Mouse (Mus musculus) intestine, embryonic 14.5 days (tissue): ENCODE measurements at regions not wholly inside any gene's neighbourhood (a gene's known extent, or its start where the extent isn't known, plus 50 kb on each side); places are given as distances from the start of the nearest gene placed in this dataset.
A peak's percentile ranks its signal among the peaks of the same experiment; 100 is the strongest.

Experiments
- ATAC-seq: fragments of 200-750 bp; cut with Nextera tagmentation; replicated peaks from 2 replicates; pipeline ENCODE4 v1.8.0; 2017; ENCODE audit warnings: low read depth, moderate number of reproducible peaks, moderate TSS enrichment, moderate library complexity; ENCODE audit not compliant: low FRiP score, low TSS enrichment
- DNase-seq: peaks from one replicate; pipeline ENCODE4 v3.0.0-alpha.2; 2018; ENCODE audit warnings: low spot score
- H3K27ac ChIP-seq: fragments of 300-500 bp; sonication (generic); 2 replicates; pipeline ENCODE4 v1.5.1; 2014; ENCODE audit warnings: low read depth, mild to moderate bottlenecking, control low read depth
- H3K27me3 ChIP-seq: fragments of 300-500 bp; sonication (generic); replicated peaks from 2 replicates; pipeline ENCODE4 v1.6.1; 2014; ENCODE audit warnings: low read length, control low read depth; ENCODE audit not compliant: control insufficient read depth, insufficient read depth
- H3K36me3 ChIP-seq: fragments of 300-500 bp; sonication (generic); 2 replicates; pipeline ENCODE4 v1.6.1; 2014; ENCODE audit warnings: low read length, control low read depth; ENCODE audit not compliant: control insufficient read depth, insufficient read depth
- H3K4me1 ChIP-seq: fragments of 300-500 bp; sonication (generic); replicated peaks from 2 replicates; pipeline ENCODE4 v1.6.1; 2014; ENCODE audit warnings: low read length, control low read depth, mixed read lengths; ENCODE audit not compliant: control insufficient read depth, insufficient read depth
- H3K4me2 ChIP-seq: fragments of 300-500 bp; sonication (generic); 2 replicates; pipeline ENCODE4 v1.6.1; 2014; ENCODE audit warnings: low read length
- H3K4me3 ChIP-seq: fragments of 300-500 bp; sonication (generic); 2 replicates; pipeline ENCODE4 v1.5.1; 2014; ENCODE audit warnings: low read depth, low read length, control low read depth, mixed read lengths
- H3K9ac ChIP-seq: fragments of 300-500 bp; sonication (generic); 2 replicates; pipeline ENCODE4 v1.6.1; 2014; ENCODE audit warnings: mild to moderate bottlenecking, low read length
- H3K9me3 ChIP-seq: fragments of 300-500 bp; sonication (generic); 2 replicates; pipeline ENCODE4 v1.6.1; 2016; ENCODE audit warnings: low read length, control low read depth; ENCODE audit not compliant: control insufficient read depth
- WGBS: fragments of 180-500 bp; shearing (Covaris S2); extraction: QIAGEN DNeasy Blood & Tissue Kit; methylation state at CpG from one replicate; pipeline ENCODE4 v1.1.7; 2014; 5-methylcytosine and 5-hydroxymethylcytosine counted together

- 77% methylated on average over 4 of the region's 4 CpGs for WGBS
Observed at GRCm38 (mm10) chr13:107616775-107617174, 427.5 kb upstream of the Smim15 start.

GRCm38 (mm10) chr13:107608996-107609503, 435.2 kb upstream of the Smim15 start:
- no peaks in the 10 kb centered on the region for H3K9me3 ChIP-seq
- H3K4me2 ChIP-seq, result no peak overlapping the region
- no peak overlapping the region for H3K4me3 ChIP-seq
- no peaks in the 10 kb centered on the region for H3K4me1 ChIP-seq
- ATAC-seq, result no peak
- no peaks in the 10 kb centered on the region for H3K36me3 ChIP-seq
- 79% methylated on average over 3 of the region's 3 CpGs for WGBS
- DNase-seq, result peak; percentile 28
- no peaks in the 10 kb centered on the region for H3K27me3 ChIP-seq
- H3K27ac ChIP-seq, result no peak overlapping the region
- H3K9ac ChIP-seq, result no peak overlapping the region

More at GRCm38 (mm10) chr13:107616775-107617174, 427.5 kb upstream of the Smim15 start:
- DNase-seq (no peak), ATAC-seq (no peak)
- no peak overlapping the region for H3K4me2 ChIP-seq
- H3K27me3 ChIP-seq, result no peaks in the 10 kb centered on the region
- no peak overlapping the region for H3K4me3 ChIP-seq
- H3K9ac ChIP-seq, result no peak overlapping the region
- H3K9me3 ChIP-seq, result no peaks in the 10 kb centered on the region
- peaks cover 4% of the 10 kb centered on the region; the same call in 1 of the 2 replicates for H3K4me1 ChIP-seq
- no peaks in the 10 kb centered on the region for H3K36me3 ChIP-seq
- no peak overlapping the region for H3K27ac ChIP-seq

- WGBS, result 85% methylated on average over 4 of the region's 4 CpGs
- H3K9me3 ChIP-seq, result 0 out of 2 replicates have a peak, but pooled peaks cover 4% of the 10 kb centered on the region
- no peaks in the 10 kb centered on the region for H3K27me3 ChIP-seq
- no peak overlapping the region for H3K4me2 ChIP-seq
- no peak overlapping the region for H3K4me3 ChIP-seq
- DNase-seq, result no peak
- H3K27ac ChIP-seq, result no peak overlapping the region
- no peak for ATAC-seq
- H3K36me3 ChIP-seq, result no peaks in the 10 kb centered on the region
- H3K4me1 ChIP-seq, result no peaks in the 10 kb centered on the region
- H3K9ac ChIP-seq, result no peak overlapping the region
Observed at GRCm38 (mm10) chr13:107607294-107607693, 437.0 kb upstream of the Smim15 start.

GRCm38 (mm10) chr13:107602149-107602548, 442.1 kb upstream of the Smim15 start:
- Histone ChIP-seq H3K4me1 (peaks cover 8% of the 10 kb centered on the region; the same call in 1 of the 2 replicates), H3K9me3 (0 out of 2 replicates have a peak, but pooled peaks cover 4% of the 10 kb centered on the region), H3K4me3 (no peak overlapping the region), H3K4me2 (no peak overlapping the region), H3K27me3 (no peaks in the 10 kb centered on the region), H3K36me3 (no peaks in the 10 kb centered on the region), H3K27ac (no peak overlapping the region), H3K9ac (no peak overlapping the region)
- no peak for DNase-seq
- 70% methylated on average over 5 of the region's 5 CpGs for WGBS
- ATAC-seq, result no peak

GRCm38 (mm10) chr13:107601132-107601439, 443.2 kb upstream of the Smim15 start:
- DNase-seq (no peak), ATAC-seq (0 out of 2 replicates have a peak, but pooled peaks have one; percentile 53)
- no peaks in the 10 kb centered on the region for H3K36me3 ChIP-seq
- no peaks in the 10 kb centered on the region for H3K27me3 ChIP-seq
- H3K9ac ChIP-seq, result no peak overlapping the region
- 0 out of 2 replicates have a peak, but pooled peaks cover 4% of the 10 kb centered on the region for H3K9me3 ChIP-seq
- H3K4me3 ChIP-seq, result no peak overlapping the region
- H3K4me2 ChIP-seq, result peak overlapping the region; percentile 33; the same call in 1 of the 2 replicates
- WGBS, result 80% methylated on average over 4 of the region's 4 CpGs
- H3K27ac ChIP-seq, result no peak overlapping the region
- peaks cover 8% of the 10 kb centered on the region; the same call in 1 of the 2 replicates for H3K4me1 ChIP-seq

- DNase-seq (peak; percentile 28), ATAC-seq (peak; percentile 77)
- Histone ChIP-seq H3K36me3 (no peaks in the 10 kb centered on the region), H3K27me3 (no peaks in the 10 kb centered on the region), H3K4me3 (no peak overlapping the region), H3K4me2 (peak overlapping the region; percentile 33), H3K4me1 (peaks cover 8% of the 10 kb centered on the region; the same call in 1 of the 2 replicates), H3K27ac (no peak overlapping the region), H3K9ac (no peak overlapping the region), H3K9me3 (0 out of 2 replicates have a peak, but pooled peaks cover 4% of the 10 kb centered on the region)
- whole genome bisulfite sequencing, result 27% methylated on average over 22 of the region's 22 CpGs
Observed at GRCm38 (mm10) chr13:107600331-107601131, 443.7 kb upstream of the Smim15 start.

- DNase-seq (no peak), ATAC-seq (no peak)
- no peak overlapping the region for H3K9ac ChIP-seq
- H3K4me3 ChIP-seq, result no peak overlapping the region
- no peak overlapping the region for H3K27ac ChIP-seq
- H3K9me3 ChIP-seq, result 0 out of 2 replicates have a peak, but pooled peaks cover 4% of the 10 kb centered on the region
- H3K4me1 ChIP-seq, result peaks cover 8% of the 10 kb centered on the region; the same call in 1 of the 2 replicates
- 45% methylated on average over 4 of the region's 4 CpGs for WGBS
- H3K36me3 ChIP-seq, result no peaks in the 10 kb centered on the region
- no peaks in the 10 kb centered on the region for H3K27me3 ChIP-seq
- no peak overlapping the region for H3K4me2 ChIP-seq
Observed at GRCm38 (mm10) chr13:107599094-107599644, 445.1 kb upstream of the Smim15 start.

- DNase-seq, result peak; percentile 45
- no peak overlapping the region for H3K4me2 ChIP-seq
- 59% methylated on average over 1 of the region's 1 CpGs for WGBS
- no peak for ATAC-seq
- H3K36me3 ChIP-seq, result no peaks in the 10 kb centered on the region
- H3K9me3 ChIP-seq, result 0 out of 2 replicates have a peak, but pooled peaks cover under 1% of the 10 kb centered on the region
- no peaks in the 10 kb centered on the region for H3K27me3 ChIP-seq
- H3K27ac ChIP-seq, result no peak overlapping the region
- H3K9ac ChIP-seq, result no peak overlapping the region
- no peak overlapping the region for H3K4me3 ChIP-seq
- H3K4me1 ChIP-seq, result peaks cover 8% of the 10 kb centered on the region; the same call in 1 of the 2 replicates
Observed at GRCm38 (mm10) chr13:107598391-107598790, 445.9 kb upstream of the Smim15 start.
